22 mouse cellular contexts compared by ENCODE assay signal in the genomic region with DNA sequence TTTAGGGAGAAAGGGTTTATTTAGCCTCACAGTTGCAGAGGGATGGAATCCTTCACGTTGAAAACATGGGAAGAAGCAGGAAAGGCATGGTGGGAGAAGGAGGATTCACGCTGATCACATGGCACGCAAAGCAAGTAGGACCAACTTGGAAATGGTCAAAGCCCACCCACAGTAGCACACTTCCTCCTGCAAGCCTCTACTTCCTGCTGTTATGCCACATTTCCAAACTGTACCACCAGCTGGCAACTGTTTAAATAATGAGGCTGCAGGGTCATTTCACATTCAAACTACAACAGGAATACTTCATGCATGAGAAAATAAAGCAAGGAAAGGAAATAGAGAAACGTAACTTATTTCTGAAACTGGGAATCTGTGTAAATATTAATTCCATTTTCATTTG. TPM values are rescaled to one million over a fixed set of nuclear protein-coding genes. Genes with fewer than 3 reads are reported as not detected.
DNase-seq lines count a peak whose midpoint lies in the region; ATAC-seq lines count a peak whose summit lies in the region.
"Had no signal": no experiment of that assay in that cellular context is flagged by ENCODE, and none has a peak within 500 bp of the region (broad histone marks: within the 10 kb centered on the region; RNA-seq: fewer than 3 reads in every experiment).

No protein-coding gene starts in this region.

- H3K36me3 ChIP-seq in hindbrain, embryonic 16.5 days (ENCODE audit: control insufficient read depth, insufficient read depth, low read length) = no peaks in the 10 kb centered on the region
- H3K36me3 ChIP-seq: embryonic facial prominence, embryonic 13.5 days; embryonic facial prominence, embryonic 15.5 days; forebrain, embryonic 10.5 days; forebrain, embryonic 12.5 days had no signal

- H3K4me2 ChIP-seq in hindbrain, embryonic 16.5 days (ENCODE audit: low read length) = no peak overlapping the region
- H3K4me2 ChIP-seq: embryonic facial prominence, embryonic 13.5 days; embryonic facial prominence, embryonic 15.5 days; forebrain, embryonic 12.5 days had no signal

- ATAC-seq in granulocyte monocyte progenitor cell, adult 5-6 weeks (replicated peaks; ENCODE audit: poor library complexity, severe bottlenecking) = peak; percentile 84
- peak; percentile 91 for ATAC-seq in megakaryocyte progenitor cell, adult 5-6 weeks (replicated peaks; ENCODE audit: poor library complexity)
- ATAC-seq in monocyte, adult 5-6 weeks (replicated peaks; ENCODE audit: insufficient number of reproducible peaks, low FRiP score, low TSS enrichment, poor library complexity, severe bottlenecking) = no peak
- no peak for ATAC-seq in hindbrain, embryonic 16.5 days
- ATAC-seq: forebrain, embryonic 14.5 days; forebrain, embryonic 16.5 days had no signal

- H3K9me3 ChIP-seq in hindbrain, embryonic 16.5 days (ENCODE audit: control insufficient read depth, low read length) = no peaks in the 10 kb centered on the region
- H3K9me3 ChIP-seq: embryonic facial prominence, embryonic 13.5 days; embryonic facial prominence, embryonic 15.5 days; forebrain, embryonic 10.5 days; forebrain, embryonic 12.5 days had no signal

- no peaks in the 10 kb centered on the region for H3K4me1 ChIP-seq in hindbrain, embryonic 16.5 days (ENCODE audit: control insufficient read depth, insufficient read depth, low read depth, low read length)
- H3K4me1 ChIP-seq: embryonic facial prominence, embryonic 13.5 days; embryonic facial prominence, embryonic 15.5 days; forebrain, embryonic 12.5 days had no signal

- H3K9ac ChIP-seq in hindbrain, embryonic 16.5 days (ENCODE audit: low read depth, low read length) = no peak overlapping the region
- H3K9ac ChIP-seq: embryonic facial prominence, embryonic 13.5 days; embryonic facial prominence, embryonic 15.5 days; forebrain, embryonic 12.5 days had no signal

- H3K4me3 ChIP-seq in hindbrain, embryonic 16.5 days (ENCODE audit: low read length) = no peak overlapping the region
- H3K4me3 ChIP-seq: embryonic facial prominence, embryonic 13.5 days; embryonic facial prominence, embryonic 15.5 days; erythroblast, embryonic 14.5 days; forebrain, embryonic 10.5 days; forebrain, embryonic 12.5 days had no signal

- peak; percentile 19 for DNase-seq in 416B (ENCODE audit: low read depth)
- DNase-seq: adrenal gland, adult 2 months; adrenal gland, postnatal 10 days; adrenal gland, postnatal 25 days; cerebellum, adult 11 months; cerebellum, adult 18-20 months; cerebellum, adult 9-10 months; cerebellum, postnatal 25 days; embryo, embryonic 11 days had no signal

- 64% methylated on average over 4 of the region's 4 CpGs for WGBS in hindbrain, embryonic 16.5 days

- H3K27me3 ChIP-seq in hindbrain, embryonic 16.5 days (replicated peaks; ENCODE audit: control insufficient read depth, insufficient read depth, low read length) = no peaks in the 10 kb centered on the region
- H3K27me3 ChIP-seq: embryonic facial prominence, embryonic 13.5 days; embryonic facial prominence, embryonic 15.5 days; forebrain, embryonic 12.5 days had no signal

- no peak overlapping the region for H3K27ac ChIP-seq in hindbrain, embryonic 16.5 days (ENCODE audit: low read depth, low read length)
- H3K27ac ChIP-seq: embryonic facial prominence, embryonic 13.5 days; embryonic facial prominence, embryonic 15.5 days; forebrain, embryonic 10.5 days; forebrain, embryonic 12.5 days had no signal

RNA-seq across cellular contexts. Expression of a gene that starts 15.7 kb away (rescaled TPM):
- not detected in 2 replicates for total RNA-seq in granulocyte monocyte progenitor cell, adult 5-6 weeks (2014; fragmentation: Nextera tagmentation)
- 1.0 TPM in 1 of 2 replicates, not detected in the other for total RNA-seq in granulocyte monocyte progenitor cell, adult 5-6 weeks (2017)
- total RNA-seq in megakaryocyte progenitor cell, adult 5-6 weeks (2015) = 0.10 TPM in 1 of 2 replicates, not detected in the other
- total RNA-seq in megakaryocyte progenitor cell, adult 5-6 weeks (2017) = 0.08 TPM in 1 of 2 replicates, not detected in the other
- total RNA-seq in monocyte, adult 5-6 weeks (2017) = not detected in 3 replicates
- 13.1 and 13.9 TPM in 2 replicates for polyA plus RNA-seq in hindbrain, embryonic 16.5 days (2015; fragmentation: Nextera tagmentation; extraction: Ambion mirVana)
- total RNA-seq: MEL had no signal
- polyA plus RNA-seq: C2C12; erythroblast, embryonic 14.5 days had no signal

Comparison
In these comparisons a context has a peak if more than half of its experiments do, and no peak if none do; other contexts are left out.
1. ATAC-seq: peak in granulocyte monocyte progenitor cell, adult 5-6 weeks (single experiment) and megakaryocyte progenitor cell, adult 5-6 weeks (single experiment); none in monocyte, adult 5-6 weeks (single experiment) and hindbrain, embryonic 16.5 days (single experiment).